Mouse (Mus musculus) E14TG2a.4 (cell line): ENCODE measurements around the gene Lrrc45.

Experiments
- CTCF ChIP-seq: conservative IDR thresholded peaks from 2 replicates; pipeline ENCODE4 v1.5.1; 2014; ENCODE audit warnings: low read length
- NANOG ChIP-seq: IDR thresholded peaks from 2 replicates; pipeline ENCODE4 v1.6.1; 2014; ENCODE audit warnings: borderline replicate concordance, low read length, mixed read lengths

- TF ChIP-seq CTCF (no peak), NANOG (no peak)
Measured at GRCm38 (mm10) chr11:120683536-120683935, 30.2 kb upstream of the Lrrc45 start.
